Mouse (Mus musculus) kidney, adult 2 months (tissue): ENCODE data around the gene Pcgf6.

ENCODE experiments used
- CTCF ChIP-seq: fragments of 200-500 bp; conservative IDR thresholded peaks from 2 replicates; pipeline ENCODE4 v1.5.1; 2011; ENCODE audit warnings: low read depth, mild to moderate bottlenecking, control low read depth, low read length, moderate library complexity, mixed read lengths; ENCODE audit not compliant: insufficient read depth, insufficient read length
- POLR2A ChIP-seq: fragments of 200-500 bp; IDR thresholded peaks from one replicate; pipeline ENCODE4 v1.6.1; 2011; ENCODE audit warnings: low read depth, low read length, control low read depth

- TF ChIP-seq CTCF (peak; percentile 97), POLR2A (no peak)
Measured at GRCm38 (mm10) chr19:46991145-46991544, 59.6 kb downstream of the Pcgf6 start.
